Mouse (Mus musculus) liver, embryonic 14.5 days (tissue): ENCODE data around the gene Ifit2. TPM values are rescaled to one million over a fixed set of nuclear protein-coding genes. Genes with fewer than 3 reads are reported as not detected.

Experiments
- ATAC-seq: fragments of 200-750 bp; cut with Nextera tagmentation; 2 replicates; pipeline ENCODE4 v1.8.0; 2017; ENCODE audit warnings: moderate number of reproducible peaks, mild to moderate bottlenecking, moderate library complexity; ENCODE audit not compliant: insufficient read depth
- DNase-seq, 3 experiments: peaks; one replicate each; pipeline ENCODE4 v3.0.0-alpha.2; 2012 to 2013; ENCODE audit warnings: low read depth in 3 of 3, low spot score in 3 of 3
- H3K27ac ChIP-seq: fragments of 300-500 bp; sonication (generic); 2 replicates; pipeline ENCODE4 v1.5.1; 2014; ENCODE audit warnings: moderate library complexity, mild to moderate bottlenecking, control low read depth, inconsistent platforms
- H3K27me3 ChIP-seq: fragments of 300-500 bp; sonication (generic); 2 replicates; pipeline ENCODE4 v1.6.1; 2014; ENCODE audit warnings: mild to moderate bottlenecking, low read length, moderate library complexity; ENCODE audit not compliant: control insufficient read depth, insufficient read depth
- H3K36me3 ChIP-seq: fragments of 300-500 bp; sonication (generic); replicated peaks from 2 replicates; pipeline ENCODE4 v1.6.1; 2014; ENCODE audit warnings: low read depth; ENCODE audit not compliant: control insufficient read depth, insufficient read depth
- H3K4me1 ChIP-seq, 2 experiments: fragments of 200-500 bp in 1 of 2; fragments of 300-500 bp in 1 of 2; sonication (generic) in 1 of 2; replicated peaks; 2 replicates each; pipeline ENCODE4 v1.6.1; 2012 to 2014; ENCODE audit warnings: antibody characterized with exemption in 1 of 2, inconsistent platforms in 1 of 2, low read length in 1 of 2; ENCODE audit not compliant: control insufficient read depth in 2 of 2, insufficient read depth in 2 of 2
- H3K4me2 ChIP-seq: fragments of 300-500 bp; sonication (generic); 2 replicates; pipeline ENCODE4 v1.6.1; 2014; ENCODE audit warnings: low read depth, mild to moderate bottlenecking, control low read depth, moderate library complexity
- H3K4me3 ChIP-seq, 2 experiments: fragments of 200-500 bp in 1 of 2; fragments of 300-500 bp in 1 of 2; sonication (generic) in 1 of 2; 2 replicates each; pipeline ENCODE4 v1.5.1; 2012 to 2014; ENCODE audit warnings: low read depth in 2 of 2, low read length in 2 of 2, mild to moderate bottlenecking in 2 of 2, control low read depth in 1 of 2, inconsistent platforms in 1 of 2, moderate library complexity in 1 of 2; ENCODE audit not compliant: insufficient read depth in 1 of 2
- H3K9ac ChIP-seq: fragments of 300-500 bp; sonication (generic); replicated peaks from 2 replicates; pipeline ENCODE4 v1.6.1; 2014; ENCODE audit warnings: mild to moderate bottlenecking, control low read depth, moderate library complexity
- H3K9me3 ChIP-seq: fragments of 300-500 bp; sonication (generic); 2 replicates; pipeline ENCODE4 v1.6.1; 2016; ENCODE audit warnings: low read length, mixed read lengths; ENCODE audit not compliant: control insufficient read depth
- CTCF ChIP-seq: IDR thresholded peaks from 2 replicates; pipeline ENCODE4 v1.5.1; 2016; ENCODE audit warnings: antibody characterized with exemption, low read depth, control low read depth
- EP300 ChIP-seq: IDR thresholded peaks from 2 replicates; pipeline ENCODE4 v1.6.1; 2016; ENCODE audit warnings: antibody characterized with exemption, low read depth
- WGBS: fragments of 180-500 bp; shearing (Covaris S2); extraction: QIAGEN DNeasy Blood & Tissue Kit; methylation state at CpG from one replicate; pipeline ENCODE4 v1.1.7; 2014; ENCODE audit not compliant: insufficient replicate concordance; 5-methylcytosine and 5-hydroxymethylcytosine counted together
- polyA plus RNA-seq, 2 experiments: library from polyadenylated mRNA; depleted of rRNA in 1 of 2; stranded (reverse) in 1 of 2; unstranded in 1 of 2; fragments of >200 nt; fragmentation: Nextera tagmentation in 1 of 2; extraction: Ambion mirVana in 1 of 2; gene quantifications; 2 replicates each; pipeline versions ENCODE4 v1.2.1 to v1.2.3; 2012 to 2014

Ifit2 gene
- polyA plus RNA-seq, 2 experiments = 2.1 to 2.8 TPM

DNA sequence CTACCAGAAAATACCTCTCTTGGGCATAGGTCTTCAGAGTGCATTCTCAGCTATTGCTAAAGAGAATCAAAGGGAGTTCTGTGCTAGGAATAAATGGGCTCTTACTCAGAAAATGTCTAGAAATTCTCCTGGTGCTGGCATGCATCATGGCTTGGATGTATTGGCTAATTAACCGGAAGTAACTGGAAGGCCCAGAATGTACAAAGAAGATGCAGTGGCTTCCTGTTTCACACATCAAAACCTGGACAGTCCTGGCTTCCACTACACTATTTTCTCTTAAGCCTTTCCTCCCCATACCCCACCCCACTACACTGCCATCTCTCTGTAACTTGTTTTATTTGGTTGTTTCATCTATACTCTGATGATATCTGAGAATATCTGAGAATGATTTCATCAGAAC lies 11.1 kb upstream of the Ifit2 start:
- no peak overlapping the region for H3K4me2 ChIP-seq
- ATAC-seq (no peak), DNase-seq (no peak)
- no peaks in the 10 kb centered on the region for H3K36me3 ChIP-seq
- 66% methylated on average over 1 of the region's 1 CpGs for WGBS
- H3K4me3 ChIP-seq = no peak overlapping the region
- no peaks in the 10 kb centered on the region for H3K27me3 ChIP-seq
- no peak overlapping the region for H3K9ac ChIP-seq
- TF ChIP-seq CTCF (no peak), EP300 (no peak)
- H3K9me3 ChIP-seq = no peaks in the 10 kb centered on the region
- H3K27ac ChIP-seq = no peak overlapping the region
- no peaks in the 10 kb centered on the region for H3K4me1 ChIP-seq

DNA sequence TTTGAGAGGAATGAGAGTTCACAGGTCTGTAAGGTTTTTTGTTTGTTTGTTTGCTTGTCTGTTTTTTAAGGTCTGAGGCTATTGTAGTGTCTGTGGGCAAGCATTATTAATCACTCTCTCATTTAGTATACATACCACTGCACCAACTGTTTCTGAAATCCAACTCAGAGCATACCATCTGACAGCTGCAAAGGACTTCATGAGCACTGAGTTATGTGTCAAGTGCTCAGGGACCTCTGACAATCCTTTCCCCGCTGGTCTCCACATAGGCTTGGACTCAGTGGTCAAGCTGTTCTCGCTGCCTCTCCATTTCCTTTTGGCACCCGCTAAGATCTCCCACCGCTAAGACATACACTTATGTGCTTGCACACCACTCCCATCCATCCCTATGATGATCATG lies 4.3 kb upstream of the Ifit2 start:
- Histone ChIP-seq H3K27me3 (no peaks in the 10 kb centered on the region), H3K4me2 (no peak overlapping the region), H3K4me1 (no peaks in the 10 kb centered on the region), H3K9me3 (no peaks in the 10 kb centered on the region), H3K27ac (no peak overlapping the region), H3K36me3 (no peaks in the 10 kb centered on the region), H3K4me3 (no peak overlapping the region), H3K9ac (no peak overlapping the region)
- 61% methylated on average over 4 of the region's 4 CpGs for WGBS
- ATAC-seq = no peak
- DNase-seq = no peak
- TF ChIP-seq CTCF (no peak), EP300 (no peak)

DNA sequence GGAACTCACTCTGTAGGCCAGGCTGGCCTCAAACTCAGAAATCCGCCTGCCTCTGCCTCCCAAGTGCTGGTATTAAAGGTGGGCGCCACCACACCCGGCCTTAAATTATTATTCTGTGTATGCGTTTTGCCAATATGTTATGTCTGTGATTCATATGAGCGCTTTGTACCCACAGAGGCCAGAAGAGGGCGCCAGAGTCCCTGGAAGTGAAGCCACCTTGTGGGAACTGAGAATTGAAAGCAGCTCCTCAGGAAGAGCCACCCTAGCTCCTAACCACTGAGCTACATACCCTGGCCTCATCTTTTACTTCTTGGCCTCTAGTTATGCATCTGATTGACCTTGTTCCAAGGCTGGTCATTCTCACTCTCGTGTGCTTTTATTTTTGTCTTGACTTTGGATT lies 2.5 kb upstream of the Ifit2 start:
- no peak overlapping the region for H3K27ac ChIP-seq
- H3K36me3 ChIP-seq = no peaks in the 10 kb centered on the region
- DNase-seq (peak; percentile 62 to 65 (median 63)), ATAC-seq (no peak)
- H3K4me2 ChIP-seq = no peak overlapping the region
- H3K27me3 ChIP-seq = no peaks in the 10 kb centered on the region
- no peak overlapping the region for H3K9ac ChIP-seq
- peaks cover 0 to 4% of the 10 kb centered on the region in 2 experiments; a peak in 2 of 4 replicates for H3K4me1 ChIP-seq
- 18% methylated on average over 7 of the region's 7 CpGs for WGBS
- peak; percentile 86 for TF ChIP-seq CTCF
- no peak for TF ChIP-seq EP300
- no peaks in the 10 kb centered on the region for H3K9me3 ChIP-seq
- H3K4me3 ChIP-seq = no peak overlapping the region

DNA sequence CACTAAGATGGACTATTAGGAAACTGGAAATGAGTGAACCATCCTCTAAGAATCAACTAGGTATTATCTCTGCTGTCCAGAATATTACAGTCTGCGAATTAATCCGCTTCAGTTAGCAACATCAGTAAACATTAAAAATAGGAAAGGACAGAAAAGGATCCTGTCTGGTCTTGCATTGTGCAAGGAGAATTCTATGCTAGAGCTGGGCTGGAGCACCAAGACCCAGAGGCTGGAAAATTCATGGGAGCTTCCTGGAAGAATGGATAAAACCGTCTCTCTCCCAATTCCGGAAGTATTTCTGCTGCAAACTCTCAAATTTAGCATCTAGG lies 325 bp upstream of the Ifit2 start:
- H3K27me3 ChIP-seq = no peaks in the 10 kb centered on the region
- H3K36me3 ChIP-seq = no peaks in the 10 kb centered on the region
- 22% methylated on average over 4 of the region's 4 CpGs for WGBS
- peak; percentile 11; the same call in 1 of the 2 replicates for ATAC-seq
- peaks cover 0 to 4% of the 10 kb centered on the region in 2 experiments; a peak in 2 of 4 replicates for H3K4me1 ChIP-seq
- peak overlapping the region; percentile 71 for H3K4me2 ChIP-seq
- peak overlapping the region; percentile 56; the same call in 1 of the 2 replicates for H3K9ac ChIP-seq
- no peak overlapping the region for H3K27ac ChIP-seq
- H3K9me3 ChIP-seq = no peaks in the 10 kb centered on the region
- H3K4me3 ChIP-seq = peak overlapping the region; percentile 58 to 95
- TF ChIP-seq EP300 (0 out of 2 replicates have a peak, but pooled peaks have one; percentile 30), CTCF (no peak)
- no peak for DNase-seq

DNA sequence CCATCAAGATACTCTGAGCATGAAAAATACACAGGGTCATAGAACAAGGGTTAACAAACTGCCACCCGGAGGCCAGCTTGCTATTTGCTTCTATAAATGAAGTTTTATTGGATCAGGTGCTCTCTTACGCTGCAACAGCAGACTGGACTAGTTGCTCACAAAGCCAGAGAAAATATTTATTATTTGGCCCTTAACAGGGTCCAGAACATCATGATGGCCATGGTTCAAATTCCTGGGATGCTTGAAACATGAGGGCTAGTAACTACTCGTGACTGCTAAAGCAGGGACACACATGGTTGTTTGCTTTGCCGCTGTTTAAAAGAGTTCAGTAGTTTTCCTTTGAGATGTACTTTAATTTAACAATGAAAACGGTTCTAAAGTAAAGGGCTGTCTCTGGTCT lies 1.5 kb downstream of the Ifit2 start:
- Histone ChIP-seq H3K4me3 (no peak overlapping the region), H3K9me3 (no peaks in the 10 kb centered on the region), H3K27me3 (no peaks in the 10 kb centered on the region), H3K27ac (no peak overlapping the region), H3K36me3 (no peaks in the 10 kb centered on the region), H3K4me2 (peak overlapping the region; percentile 31), H3K9ac (0 out of 2 replicates have a peak overlapping the region, but pooled peaks have one; percentile 13), H3K4me1 (peaks cover 0 to 5% of the 10 kb centered on the region in 2 experiments; a peak in 2 of 4 replicates)
- WGBS = 62% methylated on average over 5 of the region's 5 CpGs
- DNase-seq = no peak
- no peak for TF ChIP-seq EP300
- no peak for TF ChIP-seq CTCF
- ATAC-seq = no peak
